Mouse (Mus musculus) testis, adult 2 months (tissue): ENCODE measurements around the gene Prss42. TPM values are rescaled to one million over a fixed set of nuclear protein-coding genes. Genes with fewer than 3 reads are reported as not detected.

ENCODE experiments used
- H3K27ac ChIP-seq: fragments of 200-500 bp; 2 replicates; pipeline ENCODE4 v1.5.1; 2012; ENCODE audit warnings: low read depth, low read length; ENCODE audit not compliant: control insufficient read depth, insufficient read depth
- H3K27me3 ChIP-seq: fragments of 200-500 bp; 2 replicates; pipeline ENCODE4 v1.6.1; 2012; ENCODE audit warnings: mild to moderate bottlenecking, low read length, moderate library complexity; ENCODE audit not compliant: control insufficient read depth, insufficient read depth
- H3K36me3 ChIP-seq: fragments of 200-500 bp; 2 replicates; pipeline ENCODE4 v1.6.1; 2012; ENCODE audit warnings: mild to moderate bottlenecking, low read length; ENCODE audit not compliant: control insufficient read depth, insufficient read depth
- H3K4me1 ChIP-seq: fragments of 200-500 bp; 2 replicates; pipeline ENCODE4 v1.6.1; 2012; ENCODE audit warnings: low read length; ENCODE audit not compliant: control insufficient read depth, insufficient read depth
- H3K4me3 ChIP-seq: fragments of 200-500 bp; 2 replicates; pipeline ENCODE4 v1.5.1; 2012; ENCODE audit warnings: low read depth, mild to moderate bottlenecking, low read length, moderate library complexity, mixed read lengths; ENCODE audit not compliant: control insufficient read depth
- CTCF ChIP-seq: fragments of 200-500 bp; IDR thresholded peaks from 2 replicates; pipeline ENCODE4 v1.5.1; 2012; ENCODE audit warnings: low read depth, mild to moderate bottlenecking, inconsistent platforms, low read length, moderate library complexity; ENCODE audit not compliant: control insufficient read depth, insufficient read depth, insufficient replicate concordance
- POLR2A ChIP-seq: fragments of 200-500 bp; IDR thresholded peaks from 2 replicates; pipeline ENCODE4 v1.6.1; 2012; ENCODE audit warnings: low read depth, mild to moderate bottlenecking, inconsistent platforms, low read length, moderate library complexity; ENCODE audit not compliant: control insufficient read depth
- polyA plus RNA-seq: library from polyadenylated mRNA; depleted of rRNA; stranded (reverse); fragments of >200 nt; gene quantifications from 2 replicates; pipeline ENCODE4 v1.2.3, GENCODE M21; 2012

Prss42 gene
- polyA plus RNA-seq, 1 experiment: 85.7 TPM

DNA sequence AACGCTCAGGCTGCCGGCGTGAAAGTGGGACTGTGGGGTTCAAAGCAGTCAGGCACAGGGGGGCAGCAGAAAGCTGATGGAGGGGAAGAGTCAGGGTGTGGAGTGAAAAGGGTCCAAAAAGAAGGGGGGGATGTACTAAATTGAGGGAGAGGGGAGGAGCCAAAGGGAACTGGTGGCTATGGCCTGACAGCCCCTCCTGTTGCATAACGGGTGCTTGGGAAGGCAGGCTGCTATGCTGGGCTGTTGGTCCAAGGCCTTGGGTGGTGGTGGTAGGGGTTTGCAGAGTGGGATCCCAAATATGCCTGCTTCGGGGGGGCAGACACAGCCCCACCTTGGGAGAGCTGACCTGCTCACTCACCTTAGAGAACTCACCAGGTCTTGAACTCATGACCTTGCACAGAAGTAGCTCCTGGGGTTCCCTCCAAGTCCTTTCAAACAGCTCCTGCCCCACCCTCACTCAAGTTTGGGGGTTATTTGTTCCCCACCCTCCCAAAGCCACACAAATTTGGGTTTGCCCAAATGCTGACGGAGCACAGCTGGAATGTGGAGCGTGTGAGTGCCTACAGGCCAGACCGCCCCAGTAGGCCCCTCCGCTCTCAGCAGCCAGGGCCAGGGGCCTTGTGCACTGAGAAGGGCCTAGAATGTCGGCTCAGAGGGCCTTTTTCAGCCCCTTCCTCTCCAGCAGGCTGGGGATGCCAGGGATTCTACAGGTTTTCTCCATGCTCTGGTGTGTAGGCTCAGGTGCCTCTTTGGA, 22.5 kb upstream of the Prss42 start:
- no peak overlapping the region for H3K27ac ChIP-seq
- H3K4me1 ChIP-seq: no peaks in the 10 kb centered on the region
- no peak overlapping the region for H3K4me3 ChIP-seq

GRCm38 (mm10) chr9:110778100-110778499, 19.9 kb upstream of the Prss42 start:
- H3K27ac ChIP-seq: no peak overlapping the region
- H3K27me3 ChIP-seq: no peaks in the 10 kb centered on the region
- no peak overlapping the region for H3K4me3 ChIP-seq
- TF ChIP-seq CTCF (no peak), POLR2A (no peak)
- peaks cover 11% of the 10 kb centered on the region for H3K4me1 ChIP-seq
- no peaks in the 10 kb centered on the region for H3K36me3 ChIP-seq

More for the DNA sequence above, 22.5 kb upstream of the Prss42 start:
- TF ChIP-seq POLR2A: no peak
- no peak for TF ChIP-seq CTCF
- no peaks in the 10 kb centered on the region for H3K27me3 ChIP-seq
- H3K36me3 ChIP-seq: no peaks in the 10 kb centered on the region

DNA sequence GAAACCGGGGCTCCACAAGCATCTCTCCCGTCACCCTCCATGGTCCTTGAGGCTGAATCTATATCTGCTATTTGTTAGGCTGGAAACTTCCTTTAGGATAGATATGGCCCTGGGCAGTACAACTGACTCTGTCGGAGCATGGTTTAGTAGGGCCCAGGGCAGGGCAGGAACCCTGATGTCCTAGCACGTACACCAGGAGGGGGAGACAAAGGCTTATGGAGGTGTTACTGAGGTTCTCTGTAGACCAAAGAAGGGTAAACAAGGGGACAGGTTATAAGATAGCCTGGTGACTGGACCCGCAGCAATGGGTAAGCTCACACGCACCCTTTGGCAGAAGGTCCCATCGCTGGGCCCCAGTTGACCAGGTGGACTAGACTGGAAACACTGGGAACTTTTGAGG, 19.4 kb upstream of the Prss42 start:
- TF ChIP-seq CTCF (no peak), POLR2A (no peak)
- no peaks in the 10 kb centered on the region for H3K27me3 ChIP-seq

GRCm38 (mm10) chr9:110779242-110779913, 18.6 kb upstream of the Prss42 start:
- Histone ChIP-seq H3K27me3 (no peaks in the 10 kb centered on the region), H3K4me1 (peaks cover 11% of the 10 kb centered on the region), H3K36me3 (no peaks in the 10 kb centered on the region), H3K27ac (no peak overlapping the region), H3K4me3 (no peak overlapping the region)
- TF ChIP-seq POLR2A: no peak
- no peak for TF ChIP-seq CTCF

More for the DNA sequence above, 19.4 kb upstream of the Prss42 start:
- Histone ChIP-seq H3K27ac (no peak overlapping the region), H3K36me3 (no peaks in the 10 kb centered on the region), H3K4me3 (no peak overlapping the region), H3K4me1 (peaks cover 11% of the 10 kb centered on the region)

DNA sequence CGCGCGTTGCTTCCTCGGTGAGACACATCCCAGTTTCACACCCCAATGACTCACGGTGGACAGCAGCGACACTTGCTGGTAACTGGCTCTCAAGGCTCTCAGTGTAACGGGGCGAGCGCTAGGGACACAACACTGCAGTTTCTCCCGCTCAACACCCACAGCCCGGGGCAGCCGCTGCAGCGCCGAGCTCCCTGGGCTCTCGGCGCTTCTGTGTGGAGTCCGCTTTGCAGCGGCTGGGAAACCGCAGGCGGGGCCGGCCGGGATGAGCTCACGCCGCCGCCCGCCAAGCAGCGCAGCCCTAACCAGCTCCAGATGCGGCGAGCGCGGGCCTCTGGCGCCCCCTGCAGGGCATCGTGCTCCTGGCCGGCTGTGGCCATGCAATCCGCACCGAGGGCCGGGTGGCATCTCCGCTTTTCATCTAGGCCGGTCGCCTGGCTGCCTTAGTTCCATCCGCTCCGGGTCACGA, 16.7 kb upstream of the Prss42 start:
- Histone ChIP-seq H3K27ac (no peak overlapping the region), H3K4me1 (peaks cover 11% of the 10 kb centered on the region), H3K36me3 (no peaks in the 10 kb centered on the region), H3K4me3 (peak overlapping the region; percentile 78), H3K27me3 (no peaks in the 10 kb centered on the region)
- no peak for TF ChIP-seq POLR2A
- TF ChIP-seq CTCF: peak; percentile 92

- H3K36me3 ChIP-seq: no peaks in the 10 kb centered on the region
- no peaks in the 10 kb centered on the region for H3K27me3 ChIP-seq
- no peak overlapping the region for H3K27ac ChIP-seq
- H3K4me3 ChIP-seq: peak overlapping the region; percentile 78
- TF ChIP-seq POLR2A (no peak), CTCF (no peak)
- H3K4me1 ChIP-seq: peaks cover 11% of the 10 kb centered on the region
Observed at GRCm38 (mm10) chr9:110781731-110782130, 16.2 kb upstream of the Prss42 start.

DNA sequence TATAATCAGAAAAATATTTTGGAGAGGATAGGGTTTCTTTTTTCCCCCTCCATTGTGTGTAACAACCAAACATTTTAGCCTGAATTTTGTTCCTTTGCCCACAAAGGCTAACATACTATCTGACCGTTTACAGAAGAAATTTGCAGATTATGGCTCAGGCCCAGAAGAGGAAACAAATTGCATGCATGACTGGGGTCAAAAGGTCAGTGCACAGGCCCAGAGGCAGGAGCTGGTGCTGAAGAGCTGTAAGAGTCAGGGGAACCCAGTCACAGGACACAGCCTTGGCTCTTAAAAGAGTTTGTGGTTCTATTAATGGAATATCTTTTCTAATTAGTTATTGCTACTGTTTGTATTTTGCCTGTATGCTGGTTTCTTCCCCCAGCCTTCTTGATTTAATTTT, 14.4 kb upstream of the Prss42 start:
- TF ChIP-seq CTCF (no peak), POLR2A (no peak)
- no peaks in the 10 kb centered on the region for H3K27me3 ChIP-seq
- no peak overlapping the region for H3K27ac ChIP-seq
- no peaks in the 10 kb centered on the region for H3K36me3 ChIP-seq
- H3K4me3 ChIP-seq: no peak overlapping the region
- peaks cover 11% of the 10 kb centered on the region for H3K4me1 ChIP-seq
